Mouse (Mus musculus) heart, adult 8-10 months (tissue): Measurements from ENCODE around the gene Slc22a22. TPM values are rescaled to one million over a fixed set of nuclear protein-coding genes. Genes with fewer than 3 reads are reported as not detected.
A peak's percentile ranks its signal among the peaks of the same experiment; 100 is the strongest.

ENCODE experiments used
- DNase-seq: peaks from one replicate; pipeline ENCODE4 v3.0.0; 2022; ENCODE audit warnings: low spot score
- total RNA-seq, 4 experiments: library from RNA; stranded (reverse); gene quantifications; 2 replicates each; pipeline ENCODE4 v1.2.4; 2022

Gene Slc22a22
- total RNA-seq = not detected

DNA sequence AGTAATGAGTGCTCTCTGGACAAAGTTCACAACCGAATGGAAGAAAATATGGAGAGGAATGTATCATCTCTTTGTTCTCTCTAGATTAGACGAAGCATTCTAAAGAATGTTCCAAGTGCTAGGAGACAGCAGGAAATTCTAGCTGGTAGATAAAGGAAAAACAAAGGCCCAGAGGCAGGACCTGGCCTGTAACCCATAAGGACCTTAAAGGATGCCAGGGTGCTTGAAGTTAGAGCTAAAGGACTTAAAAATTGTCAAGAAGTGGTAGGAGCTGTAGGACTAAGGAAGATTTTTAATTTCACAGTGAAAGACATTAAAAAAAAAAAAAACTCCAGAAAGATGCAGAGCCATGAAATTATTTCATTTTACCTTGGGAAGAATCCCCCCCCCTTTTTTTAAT, at the start of gene Slc22a22:
Slc22a22 (minus strand) TSS at position 101 of the 400 bp plus-strand sequence.
- no peak for DNase-seq

DNA sequence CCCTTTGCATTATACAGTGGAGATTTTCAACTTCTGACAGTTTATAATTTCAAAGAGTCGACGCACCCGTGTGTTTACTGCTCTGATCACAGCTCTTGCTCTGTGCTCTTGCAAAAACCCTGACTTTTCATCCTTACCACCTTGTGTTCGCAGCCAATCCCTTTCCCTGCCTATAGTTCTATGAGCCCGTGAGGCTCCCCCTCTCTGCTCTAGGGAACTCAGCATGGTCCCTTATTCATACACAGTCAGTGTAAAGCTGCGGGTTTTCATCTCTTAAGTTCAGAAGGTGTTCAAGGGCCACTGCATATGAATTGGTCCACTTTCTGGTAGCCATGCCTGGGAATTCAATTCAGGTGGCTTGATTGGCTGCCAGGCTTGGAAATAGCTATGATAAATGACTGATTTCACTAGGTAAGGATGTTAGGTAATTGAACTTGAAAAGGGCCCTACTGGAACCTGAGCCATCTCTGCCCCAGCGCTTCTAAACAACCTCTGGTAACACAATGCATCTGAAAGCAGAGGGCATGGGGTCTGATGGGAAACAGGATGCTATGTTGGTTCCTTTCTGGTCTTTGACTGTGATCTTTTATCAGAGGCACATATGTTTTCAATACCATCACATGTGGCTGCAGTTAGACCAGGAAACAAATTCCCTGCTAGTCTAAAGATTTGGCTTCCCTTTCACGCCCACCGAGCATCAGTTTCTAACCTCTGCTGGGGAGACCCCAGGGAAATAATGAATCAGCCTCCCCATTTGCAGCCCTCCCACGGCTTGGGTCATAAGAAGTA, 46.3 kb upstream of the Slc22a22 start:
- DNase-seq = no peak

DNA sequence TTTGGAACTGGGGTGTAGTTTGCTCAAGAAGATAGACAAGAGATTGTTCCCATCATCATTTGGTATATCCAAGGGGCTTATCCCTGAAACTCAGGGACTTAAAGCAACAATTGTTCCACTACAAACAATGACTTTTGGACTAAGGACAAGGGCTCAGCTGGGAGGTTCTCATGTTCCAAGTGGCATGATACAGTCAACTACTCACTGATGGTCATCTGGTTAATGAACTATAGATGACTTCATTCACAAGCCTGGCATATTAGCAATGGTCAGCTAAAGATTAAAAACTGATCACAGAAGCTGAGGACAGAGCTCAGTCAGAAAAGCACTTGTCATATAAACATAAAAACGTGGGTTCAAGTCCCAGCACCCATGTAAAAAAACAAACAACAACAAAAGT, 44.7 kb upstream of the Slc22a22 start:
- no peak for DNase-seq

DNA sequence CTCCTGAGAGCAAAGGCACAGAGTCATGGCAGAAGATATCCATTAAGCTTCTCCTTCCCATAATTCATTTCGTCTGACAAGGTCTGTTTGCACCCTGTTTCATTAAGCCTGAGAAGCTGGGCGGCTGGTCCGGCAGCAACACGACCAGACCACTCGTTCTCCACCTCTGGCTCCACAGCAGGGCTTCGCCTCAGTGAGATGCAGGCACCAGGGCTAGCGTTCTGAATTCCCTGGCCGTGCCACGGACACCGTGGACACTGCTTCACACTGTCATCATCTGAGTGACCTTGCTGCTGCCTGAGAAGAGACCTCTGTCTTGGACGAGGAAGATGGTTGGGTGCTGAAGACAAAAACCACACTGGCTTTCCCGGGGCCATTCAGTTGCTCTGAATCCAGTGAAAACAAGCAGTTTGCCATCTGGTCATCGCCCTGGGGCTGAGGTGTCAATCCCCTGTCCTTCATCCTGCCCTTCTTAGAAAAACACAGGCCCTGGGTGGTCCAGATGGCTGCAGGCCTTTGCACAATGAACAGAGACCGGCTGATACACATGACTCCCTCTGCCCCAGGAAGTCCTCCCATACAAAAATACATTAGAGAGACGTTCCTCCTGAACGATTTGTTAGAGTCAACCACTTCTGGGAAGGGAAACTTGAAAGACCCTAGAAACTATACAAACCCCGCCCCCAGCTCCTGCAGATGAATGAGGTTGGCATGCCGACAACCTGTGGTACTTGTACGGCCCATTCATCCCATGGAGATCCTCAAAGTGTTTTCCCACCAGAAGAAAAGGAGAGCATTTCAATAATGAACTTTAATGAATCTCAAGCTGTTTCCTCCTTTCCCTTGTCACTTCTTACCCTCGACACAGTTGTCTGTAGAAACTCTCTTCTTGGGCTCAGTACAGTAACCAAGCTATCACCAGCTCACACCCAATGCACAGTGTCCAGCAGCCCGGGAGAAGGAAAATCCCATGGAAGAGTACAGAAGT, 32.1 kb upstream of the Slc22a22 start:
- no peak for DNase-seq

DNA sequence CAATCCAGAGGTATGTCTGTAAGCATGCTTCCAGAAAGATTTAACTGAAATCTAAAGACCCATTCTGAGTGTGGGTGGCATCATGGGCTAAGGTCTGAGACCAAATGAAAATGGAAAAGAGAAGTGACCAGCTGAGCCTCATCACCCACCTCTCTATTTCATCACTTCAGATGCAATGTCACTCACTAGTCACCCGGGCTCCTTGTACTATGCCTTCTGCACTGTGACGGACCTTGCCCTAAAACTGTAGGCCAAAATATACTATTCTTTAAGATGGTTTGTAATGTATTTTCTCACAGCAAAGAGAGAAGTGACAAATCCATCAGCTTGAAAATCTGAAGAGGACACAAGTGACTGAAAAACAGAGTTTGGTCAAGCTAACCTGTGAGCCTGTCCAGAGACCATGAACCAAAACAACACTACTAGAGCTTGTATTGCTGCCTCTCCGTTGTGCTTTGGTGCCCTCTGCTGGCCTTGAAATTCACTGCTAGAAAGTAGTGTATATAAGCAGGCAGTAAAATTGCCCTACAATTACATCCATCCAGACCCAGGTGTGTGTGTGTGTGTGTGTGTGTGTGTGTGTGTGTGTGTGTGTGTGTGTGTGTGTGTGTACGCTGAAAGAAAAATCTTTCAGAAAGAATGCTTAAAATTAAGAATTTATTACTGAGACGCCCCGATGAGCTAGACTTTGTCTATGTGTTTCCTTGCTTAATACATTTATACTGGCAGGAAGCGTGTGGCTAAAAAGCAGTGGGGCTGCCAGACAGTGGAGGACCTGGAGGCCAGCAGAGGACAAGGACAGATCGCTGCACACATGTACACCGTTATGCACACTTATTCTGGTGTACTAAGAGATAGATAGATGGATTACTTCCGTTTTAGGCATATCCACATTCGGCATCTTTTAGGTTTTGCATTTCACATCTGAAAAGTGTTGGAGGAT, 31.1 kb upstream of the Slc22a22 start:
- DNase-seq = peak; percentile 57

DNA sequence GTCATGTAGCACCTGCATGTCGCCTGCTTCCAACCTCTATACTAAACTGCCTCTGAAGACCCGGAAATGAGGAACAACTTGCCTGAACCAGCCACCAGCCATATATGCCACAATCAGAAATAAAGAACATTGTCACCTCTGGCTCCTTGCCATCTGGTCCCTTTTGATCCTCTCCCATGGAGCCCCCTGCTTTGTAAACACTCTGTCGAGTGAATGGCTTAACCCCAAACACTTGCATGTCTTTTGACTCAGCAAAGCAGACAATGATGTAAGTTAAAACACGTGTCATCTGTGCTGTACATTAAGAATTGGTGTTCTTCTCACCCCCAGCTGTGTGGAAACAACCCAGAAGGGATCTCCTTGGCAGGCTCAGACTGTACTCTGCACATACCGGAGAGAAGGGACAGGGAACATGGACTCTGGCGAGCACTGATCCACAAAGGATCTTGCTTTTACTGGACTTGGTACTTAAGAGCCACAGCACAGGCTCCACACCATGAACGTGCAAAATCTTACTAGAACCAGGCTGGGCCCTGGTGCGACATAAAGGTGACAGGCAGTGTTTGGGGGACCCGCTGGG, 26.8 kb upstream of the Slc22a22 start:
- DNase-seq = no peak

DNA sequence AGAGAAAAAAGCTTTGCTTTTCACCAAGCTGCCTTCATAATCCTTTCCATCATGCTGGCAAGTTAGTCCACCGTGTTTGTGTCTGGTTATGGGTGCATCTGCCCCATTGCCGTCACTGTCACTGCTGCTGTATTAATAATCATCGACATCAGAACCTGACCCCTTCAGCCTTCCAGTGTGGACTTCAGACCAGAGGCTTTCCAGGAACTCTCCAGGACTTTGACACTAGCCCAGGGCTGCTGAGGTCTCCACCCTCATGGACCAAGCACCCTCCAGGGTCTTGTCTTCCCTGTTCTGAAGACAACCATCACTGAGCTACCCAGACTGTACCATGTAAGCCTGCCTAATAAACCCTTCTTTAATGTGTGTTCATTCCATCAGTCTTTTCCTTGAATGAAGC, 26.2 kb upstream of the Slc22a22 start:
- no peak for DNase-seq

DNA sequence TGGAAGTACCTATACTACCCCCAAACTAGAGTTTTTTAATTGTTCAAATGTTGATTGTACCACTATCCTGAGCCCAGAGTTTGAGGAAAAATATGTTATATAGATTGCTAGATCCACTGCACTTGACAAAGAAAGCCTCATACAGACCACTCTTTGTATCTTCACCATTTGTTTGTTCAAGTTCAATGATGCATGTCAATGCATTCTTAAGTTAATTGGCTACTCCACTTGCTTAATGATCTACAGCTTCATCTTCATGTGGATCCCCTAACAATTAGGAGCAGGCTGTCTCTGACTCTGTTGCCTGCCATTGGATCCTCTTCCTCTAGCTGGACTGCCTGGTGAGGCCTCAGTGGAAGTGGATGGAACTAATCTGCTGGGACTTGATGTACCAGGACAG, 24.1 kb upstream of the Slc22a22 start:
- no peak for DNase-seq

DNA sequence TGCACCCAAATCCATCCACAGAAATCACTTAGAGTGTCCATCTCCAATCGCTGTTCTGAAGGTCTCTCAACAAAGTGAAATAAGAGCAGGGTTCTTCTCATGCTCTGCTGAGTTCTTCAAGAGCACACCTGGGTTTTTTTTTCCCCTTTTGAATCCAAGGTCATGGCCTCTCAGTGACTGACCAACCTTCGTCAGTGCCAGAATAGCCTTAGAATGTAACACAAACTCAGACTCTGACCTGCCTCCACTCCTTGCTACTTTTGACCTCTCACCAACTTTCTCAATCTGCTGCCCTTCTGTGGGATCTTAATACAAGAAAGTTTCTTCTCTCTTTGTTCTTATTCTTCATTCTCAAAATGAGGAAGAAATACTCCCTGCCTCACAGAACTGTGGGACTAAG, 18.7 kb upstream of the Slc22a22 start:
- no peak for DNase-seq

DNA sequence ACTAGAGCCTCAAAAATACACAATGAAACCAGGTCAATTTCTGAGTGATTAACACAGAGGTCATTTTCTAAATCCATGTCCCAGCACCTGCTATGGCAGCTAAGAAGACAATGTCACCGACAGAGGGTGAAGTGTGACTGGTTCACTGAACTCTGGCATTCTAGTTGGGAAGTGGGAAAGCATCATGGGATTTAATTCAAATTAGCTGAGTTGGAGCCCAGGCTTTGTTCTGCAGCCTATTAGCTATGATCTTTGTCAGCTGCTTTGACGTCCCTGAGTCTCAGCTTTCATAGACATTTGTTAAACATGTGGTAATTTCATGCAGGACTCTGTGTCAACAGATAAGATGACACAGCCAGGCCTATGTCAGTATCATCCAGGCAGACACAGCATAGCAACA, 5.1 kb upstream of the Slc22a22 start:
- DNase-seq = no peak

DNA sequence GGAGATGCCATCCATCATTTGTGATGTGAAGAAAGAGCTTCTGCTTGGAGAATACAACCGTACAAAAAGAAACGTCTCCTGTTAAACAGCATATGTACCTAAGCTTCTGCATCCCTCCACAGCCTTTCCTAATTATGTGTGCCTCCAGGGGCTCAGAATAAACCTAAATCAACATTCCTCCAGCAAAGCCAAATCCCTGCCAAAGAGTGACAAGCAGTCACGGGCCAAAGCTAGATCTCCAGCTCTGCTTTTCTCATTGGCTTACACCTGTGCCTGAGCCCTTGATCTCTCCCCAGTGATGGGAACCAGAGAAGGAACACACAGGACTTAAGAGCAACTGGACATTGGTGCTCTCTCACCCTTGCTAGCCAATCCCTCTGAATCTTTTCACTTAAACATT, 5.8 kb downstream of the Slc22a22 start:
- DNase-seq = no peak

DNA sequence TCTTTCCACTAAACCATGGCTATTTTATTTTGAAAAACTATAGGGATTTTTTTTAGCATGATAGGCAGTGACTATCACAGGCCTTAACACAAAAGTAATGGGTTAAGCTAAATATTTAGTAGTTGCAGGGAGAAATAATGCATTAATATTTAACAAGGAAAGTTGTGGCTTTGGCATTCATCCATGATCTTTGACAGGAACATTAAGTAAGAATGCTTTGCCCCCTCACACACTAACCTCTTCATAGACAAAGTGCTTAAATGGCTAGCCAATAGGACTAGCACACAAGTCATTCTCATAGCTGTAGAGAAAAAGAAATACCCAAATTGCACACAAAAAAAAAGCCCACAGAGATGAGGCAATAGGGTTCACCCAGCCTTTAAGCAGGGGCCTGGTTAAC, 11.4 kb downstream of the Slc22a22 start:
- DNase-seq = no peak

DNA sequence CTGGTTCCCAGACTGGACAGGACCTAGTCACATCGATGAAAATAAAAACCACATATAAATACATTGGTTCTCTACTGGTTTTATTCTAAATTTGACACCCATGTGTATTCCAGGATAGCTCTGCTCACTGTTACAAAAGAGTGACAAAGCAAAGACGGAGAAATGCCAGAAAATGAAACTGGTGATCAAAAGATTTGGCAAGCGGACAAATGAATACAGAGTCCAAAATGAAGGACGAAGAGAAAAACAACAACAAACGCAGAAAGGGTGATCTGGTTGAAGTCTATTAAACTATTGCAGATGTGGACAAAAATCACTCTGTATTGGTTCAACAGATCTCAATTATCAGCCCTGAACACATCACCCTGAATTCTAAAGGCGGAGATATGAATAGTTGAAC, 12.4 kb downstream of the Slc22a22 start:
- no peak for DNase-seq

DNA sequence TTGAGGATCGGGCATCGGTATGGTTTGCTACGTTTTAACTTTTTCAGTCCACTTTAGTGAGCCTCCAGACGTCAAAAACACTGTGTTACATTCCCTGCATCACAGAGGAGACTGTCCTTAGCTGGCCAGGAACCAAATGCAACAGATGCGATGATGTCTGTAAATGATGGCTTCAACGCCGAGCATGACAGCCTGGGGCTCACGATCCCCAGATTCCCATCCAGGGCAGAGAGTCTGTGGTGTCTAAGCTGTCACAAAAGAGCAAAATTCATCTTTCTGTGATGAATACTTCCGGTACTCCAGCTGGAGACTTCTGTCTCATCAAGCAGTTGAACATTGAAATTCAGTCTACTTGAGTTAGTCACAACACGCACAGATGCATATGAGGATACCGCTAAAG, 13.4 kb downstream of the Slc22a22 start:
- no peak for DNase-seq

DNA sequence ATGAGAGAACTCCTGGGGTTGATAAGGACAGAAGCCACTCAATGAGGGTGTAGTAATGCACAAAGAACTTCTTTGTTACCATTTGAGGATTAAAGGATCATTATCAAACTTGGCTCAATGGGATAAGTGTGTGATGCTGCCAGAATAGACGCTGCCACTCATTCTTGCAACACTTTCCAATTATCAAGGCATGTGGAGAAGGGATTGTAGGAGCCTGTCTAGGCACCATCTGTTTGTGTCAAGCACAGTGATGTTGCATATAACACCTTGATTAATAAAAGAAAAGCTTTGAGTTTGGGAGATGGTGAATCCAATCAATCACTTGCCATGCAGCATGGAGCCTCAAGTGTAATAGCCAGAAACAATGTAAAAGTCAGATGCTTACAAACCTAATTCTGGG, 16.1 kb downstream of the Slc22a22 start:
- no peak for DNase-seq

DNA sequence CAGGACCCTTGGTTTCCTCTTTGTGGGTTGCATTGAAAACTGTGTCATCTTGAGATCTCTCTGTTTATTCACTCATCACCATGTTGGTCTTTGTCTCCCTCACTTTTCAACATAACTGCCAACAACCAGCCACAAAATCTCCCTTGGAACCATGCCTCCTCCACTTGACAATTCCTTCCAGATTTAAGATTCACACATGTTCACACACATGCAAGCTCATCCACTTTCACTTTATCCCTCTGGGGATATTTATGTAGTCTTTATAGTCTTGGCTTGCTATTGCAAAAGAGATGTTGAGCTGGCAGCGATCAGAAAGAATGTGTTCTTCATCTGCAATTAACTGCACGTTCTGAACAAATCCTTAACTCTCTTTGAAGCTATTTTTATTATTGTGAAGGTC, 20.1 kb downstream of the Slc22a22 start:
- DNase-seq = no peak

DNA sequence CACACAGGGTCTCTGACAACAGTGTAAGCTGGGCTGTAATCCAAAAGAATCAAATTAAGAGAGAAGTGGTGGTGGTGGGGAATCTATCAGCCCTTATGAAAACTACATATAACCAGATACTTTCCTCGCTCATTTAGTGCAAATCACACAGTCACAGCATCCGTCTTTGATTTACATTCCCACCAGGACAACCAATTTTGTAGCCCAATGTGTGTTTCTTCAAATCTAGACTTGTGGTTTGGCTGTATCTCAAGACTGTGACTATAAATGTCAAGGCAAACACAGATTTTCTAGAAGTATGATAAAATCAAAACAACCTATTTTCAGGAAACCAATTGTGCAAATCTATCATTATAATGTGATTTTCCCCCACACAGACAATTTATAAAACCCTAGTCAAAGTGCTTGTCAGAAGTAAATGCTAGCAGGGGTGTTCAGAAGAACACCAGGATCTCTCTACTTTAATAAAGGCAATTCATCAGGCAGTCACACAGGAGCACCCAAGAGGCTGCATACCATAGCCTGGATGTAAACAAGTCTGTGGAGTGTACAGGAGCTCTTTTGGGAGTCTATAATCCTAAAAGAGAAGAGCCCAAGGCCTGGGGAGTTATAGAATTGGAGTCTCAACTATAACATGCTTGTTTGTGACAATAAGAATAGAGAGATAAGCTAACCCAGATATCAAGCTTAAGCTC, 42.6 kb downstream of the Slc22a22 start:
- no peak for DNase-seq

DNA sequence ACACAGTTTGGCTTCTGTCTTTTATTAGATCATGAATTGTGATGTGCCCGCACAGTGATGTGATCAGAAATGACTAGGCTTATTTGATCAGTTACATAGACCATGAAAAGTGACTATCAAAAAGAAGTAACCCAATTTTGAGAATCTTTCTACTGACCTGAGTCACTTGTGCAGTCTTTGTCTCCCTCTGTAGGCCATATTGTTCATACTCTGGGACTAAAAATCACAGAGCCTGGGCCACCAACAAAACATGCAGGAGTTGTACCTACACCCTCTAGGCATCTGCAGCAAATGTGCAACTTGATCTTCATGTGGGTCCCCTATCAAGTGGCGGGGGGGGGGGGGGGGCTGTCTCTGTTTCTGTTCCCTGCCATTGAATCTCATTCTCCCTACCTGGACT, 68.9 kb downstream of the Slc22a22 start:
- DNase-seq = no peak

DNA sequence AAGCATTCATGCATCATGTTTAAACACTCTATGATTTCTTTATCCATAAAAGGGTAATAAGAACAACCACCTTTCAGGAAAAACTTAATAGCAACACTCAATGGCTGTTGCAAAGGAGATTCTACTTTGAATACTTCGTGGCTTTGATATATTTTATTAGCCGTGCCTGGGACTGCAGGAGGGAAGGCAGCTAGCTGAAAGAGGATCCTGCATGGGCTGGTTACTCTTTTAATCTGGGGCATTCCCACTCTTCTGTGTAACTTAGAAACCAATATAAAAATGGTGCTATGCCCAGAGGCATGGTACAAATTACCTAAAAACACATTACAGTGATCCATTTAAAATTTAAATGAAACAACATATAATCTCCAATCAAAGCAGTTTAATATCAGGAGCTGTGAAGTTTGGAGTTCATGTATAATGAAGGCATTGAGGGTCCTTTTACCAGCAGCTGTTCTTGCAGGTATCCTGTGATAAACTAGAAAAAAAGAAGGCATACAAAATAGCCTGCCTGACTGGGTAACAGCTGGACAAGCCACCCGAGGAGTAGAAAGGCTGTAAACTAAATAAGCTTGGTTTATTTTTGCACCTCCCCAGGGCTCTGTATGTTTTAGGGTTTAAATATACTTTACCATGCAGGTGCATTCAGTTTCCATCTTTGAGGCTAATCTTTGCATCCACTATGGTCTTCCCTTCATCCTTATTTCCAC, 78.8 kb downstream of the Slc22a22 start:
- no peak for DNase-seq

DNA sequence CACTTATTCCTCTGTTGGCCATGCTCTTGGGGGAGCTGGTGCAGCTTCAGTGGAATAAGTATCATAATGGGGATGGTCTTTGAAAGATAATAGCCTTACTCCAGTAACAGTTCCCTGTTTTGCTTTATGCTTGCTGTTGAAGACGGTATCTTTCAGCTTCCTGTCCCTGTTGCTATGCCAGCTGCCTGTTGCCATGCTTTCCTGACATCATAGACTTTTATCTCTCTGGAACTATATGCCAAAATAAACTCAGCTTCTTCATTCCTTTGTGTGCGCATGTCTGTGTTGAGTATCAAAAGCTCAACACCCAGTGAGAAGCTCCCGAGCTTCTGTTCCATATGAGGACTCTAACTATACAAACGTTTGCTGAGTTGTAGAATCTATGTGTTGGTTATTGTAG, 83.4 kb downstream of the Slc22a22 start:
- no peak for DNase-seq
